Mouse (Mus musculus): ENCODE measurements around the gene Colgalt2.

The Colgalt2 gene

GRCm38 (mm10) chr1:152496831-152497230, 97.2 kb downstream of the Colgalt2 start:
- DNase-seq = peak in 1 of 2 experiments; percentile 52

- DNase-seq = peak; percentile 71 to 81
Observed at GRCm38 (mm10) chr1:152497581-152497980, 98.0 kb downstream of the Colgalt2 start.

DNA sequence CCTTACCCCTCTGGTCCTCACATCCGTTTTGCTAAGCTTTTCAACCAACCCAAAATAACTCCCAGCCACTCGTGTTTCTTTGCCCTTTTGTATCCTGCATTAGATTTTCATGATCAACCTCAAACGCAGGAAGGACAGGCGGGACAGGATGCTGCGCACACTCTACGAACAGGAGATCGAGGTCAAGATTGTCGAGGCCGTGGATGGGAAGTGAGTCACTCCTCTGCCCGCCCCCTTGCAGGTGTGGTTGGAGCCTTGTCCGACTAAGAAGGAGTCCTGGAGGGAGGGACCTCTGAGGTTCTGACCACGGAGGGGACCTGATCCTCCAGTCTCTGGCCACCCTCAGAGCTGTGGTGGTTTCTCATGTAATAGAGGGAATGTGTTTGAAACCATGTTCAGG, 100.2 kb downstream of the Colgalt2 start:
- peak; percentile 52 to 73 for DNase-seq

DNA sequence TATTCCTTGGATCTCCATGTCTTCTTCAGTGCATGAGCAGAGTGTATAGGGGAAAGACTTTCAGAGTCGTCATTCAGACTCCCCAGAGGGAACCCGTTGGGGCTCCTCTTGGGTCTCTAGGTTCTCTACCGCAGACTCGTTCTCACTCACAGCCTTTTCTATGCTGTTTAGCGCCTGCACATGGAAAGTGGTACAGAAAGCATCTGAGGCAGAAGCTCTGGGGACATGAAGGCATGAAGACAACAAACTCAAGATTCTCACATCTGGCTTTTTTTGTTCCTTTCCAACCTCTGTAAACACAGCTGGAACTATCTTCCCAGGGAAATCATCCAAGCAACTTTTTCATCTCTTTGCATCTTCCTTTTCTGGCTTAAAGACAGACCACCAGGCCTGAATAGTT, 106.5 kb downstream of the Colgalt2 start:
- DNase-seq = no peak

DNA sequence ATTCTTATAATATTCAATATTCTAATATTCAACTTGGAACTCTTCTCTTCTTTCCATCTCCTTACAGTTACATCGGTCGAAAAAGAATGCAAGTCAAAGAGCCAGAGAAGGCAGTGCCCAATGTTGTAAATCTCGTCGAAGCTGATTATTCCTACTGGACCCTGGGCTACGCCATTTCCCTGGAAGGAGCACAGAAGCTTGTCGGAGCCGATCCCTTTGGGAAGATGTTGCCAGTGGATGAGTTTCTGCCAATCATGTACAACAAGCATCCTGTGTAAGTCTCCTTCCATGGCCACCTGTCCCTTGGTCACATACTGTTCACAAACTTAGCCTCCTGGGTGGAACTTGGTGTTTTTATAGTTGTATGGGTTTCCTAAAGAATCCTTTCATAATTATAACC, 107.1 kb downstream of the Colgalt2 start:
- DNase-seq = no peak

DNA sequence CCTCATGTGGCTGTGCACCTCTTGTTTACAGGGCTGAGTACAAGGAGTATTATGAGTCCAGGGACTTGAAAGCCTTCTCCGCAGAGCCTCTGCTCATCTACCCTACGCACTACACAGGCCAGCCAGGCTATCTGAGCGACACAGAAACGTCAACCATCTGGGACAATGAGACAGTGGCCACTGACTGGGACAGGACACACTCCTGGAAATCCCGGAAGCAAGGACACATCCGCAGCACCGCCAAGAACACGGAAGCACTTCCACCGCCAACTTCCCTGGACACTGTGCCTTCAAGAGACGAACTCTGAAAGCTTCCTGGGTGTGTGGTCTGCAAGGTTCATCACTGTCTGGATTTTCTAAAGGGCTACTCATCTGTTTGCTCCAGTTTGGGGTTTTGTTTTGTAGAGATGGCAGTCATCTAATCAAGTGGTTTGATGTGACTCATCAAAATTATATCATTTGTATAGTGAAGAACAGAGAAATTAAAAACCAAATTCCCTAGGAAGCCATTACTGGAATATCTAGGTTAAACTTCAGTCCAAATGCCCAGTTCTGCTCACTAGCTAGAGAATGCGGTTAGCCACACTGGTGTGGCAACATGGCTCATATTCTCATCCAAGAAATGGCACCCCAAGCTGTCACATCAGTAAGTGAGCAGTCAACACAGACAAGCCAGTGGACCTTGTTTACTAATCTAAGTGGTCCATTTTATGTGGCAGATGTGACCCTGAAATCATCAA, 109.0 kb downstream of the Colgalt2 start:
- DNase-seq = no peak

DNA sequence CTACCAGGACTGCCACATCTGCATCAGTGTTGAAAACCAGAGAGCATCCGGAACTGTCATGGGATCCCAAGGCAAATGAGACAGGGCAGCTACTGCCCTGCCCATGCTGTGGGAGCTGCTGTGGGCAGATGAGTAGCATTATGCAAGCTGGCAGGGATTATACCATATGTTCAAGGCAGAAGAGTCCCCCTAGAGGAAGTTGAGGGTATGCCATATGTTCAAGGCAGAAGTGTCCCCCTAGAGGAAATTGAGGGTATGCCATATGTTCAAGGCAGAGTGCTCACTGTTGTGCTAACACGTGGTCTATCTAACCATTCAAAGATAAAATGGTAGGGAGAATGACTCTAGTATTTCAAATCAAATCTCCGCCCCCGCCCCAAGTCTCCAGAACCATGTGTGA, 111.6 kb downstream of the Colgalt2 start:
- DNase-seq = peak; percentile 41 to 58

DNA sequence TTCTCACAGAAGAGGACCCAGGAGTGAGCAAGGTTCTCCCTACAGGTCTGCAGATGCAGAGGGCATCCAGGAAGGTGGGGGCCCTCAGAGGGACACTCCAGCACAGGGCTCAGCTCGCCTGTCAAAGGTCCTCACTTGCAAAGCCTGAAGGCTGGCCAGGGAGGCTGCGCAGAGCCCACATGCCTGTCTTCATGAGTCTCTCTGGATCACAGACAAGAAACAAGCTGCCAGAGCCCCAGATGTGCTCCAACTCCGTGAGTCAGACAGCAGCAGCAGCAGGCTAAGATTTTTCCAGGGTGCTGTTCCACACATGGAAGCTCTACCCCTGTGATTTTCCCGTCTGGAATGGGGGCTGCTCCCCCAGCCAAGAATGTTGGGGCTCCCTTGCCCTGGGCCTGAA, 114.6 kb downstream of the Colgalt2 start:
- no peak for DNase-seq

DNA sequence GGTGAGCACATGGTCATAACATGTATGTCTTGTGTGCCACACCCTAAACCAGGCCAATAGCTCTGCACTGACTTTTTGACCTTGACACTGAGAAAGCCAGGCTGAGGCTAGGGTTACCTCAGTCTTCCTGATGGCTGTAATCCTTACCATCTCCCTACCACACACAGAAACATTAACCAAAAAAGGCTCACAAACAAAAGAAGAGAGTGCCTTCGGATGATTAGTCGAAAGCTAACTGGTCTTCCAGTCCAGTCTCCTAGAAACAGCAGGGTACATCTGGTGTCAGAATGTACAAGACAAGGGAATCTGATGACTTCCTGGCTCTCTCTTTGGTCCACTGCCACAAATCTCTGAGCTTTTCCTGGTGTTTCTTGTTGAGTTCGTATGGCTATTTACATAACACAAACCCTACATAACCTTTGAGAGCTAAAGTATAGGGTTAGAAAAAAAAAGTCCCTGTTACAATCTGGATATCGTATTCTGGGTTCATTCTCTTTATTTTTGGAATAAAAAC, 117.5 kb downstream of the Colgalt2 start:
- DNase-seq = no peak

DNA sequence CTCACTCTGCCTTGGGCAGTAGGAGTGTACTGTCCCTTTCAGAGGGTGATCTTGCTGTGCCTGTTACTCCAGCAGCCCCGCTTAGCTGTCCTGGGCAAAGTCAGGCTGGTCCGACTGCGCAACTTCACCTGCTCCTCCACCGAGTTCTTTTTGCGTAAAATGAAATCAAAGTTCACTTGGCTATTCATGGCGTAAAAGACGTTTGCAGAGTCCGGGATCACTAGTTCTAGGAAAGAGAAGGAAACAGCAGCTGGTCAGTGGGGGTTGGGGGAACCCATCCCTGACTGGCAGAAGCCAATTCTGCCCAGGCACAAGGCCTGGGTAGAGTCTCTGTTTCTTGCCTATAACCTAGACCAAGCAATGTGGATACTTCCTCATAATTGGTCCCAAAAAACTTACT, 119.3 kb downstream of the Colgalt2 start:
- DNase-seq = peak; percentile 57 to 72

DNA sequence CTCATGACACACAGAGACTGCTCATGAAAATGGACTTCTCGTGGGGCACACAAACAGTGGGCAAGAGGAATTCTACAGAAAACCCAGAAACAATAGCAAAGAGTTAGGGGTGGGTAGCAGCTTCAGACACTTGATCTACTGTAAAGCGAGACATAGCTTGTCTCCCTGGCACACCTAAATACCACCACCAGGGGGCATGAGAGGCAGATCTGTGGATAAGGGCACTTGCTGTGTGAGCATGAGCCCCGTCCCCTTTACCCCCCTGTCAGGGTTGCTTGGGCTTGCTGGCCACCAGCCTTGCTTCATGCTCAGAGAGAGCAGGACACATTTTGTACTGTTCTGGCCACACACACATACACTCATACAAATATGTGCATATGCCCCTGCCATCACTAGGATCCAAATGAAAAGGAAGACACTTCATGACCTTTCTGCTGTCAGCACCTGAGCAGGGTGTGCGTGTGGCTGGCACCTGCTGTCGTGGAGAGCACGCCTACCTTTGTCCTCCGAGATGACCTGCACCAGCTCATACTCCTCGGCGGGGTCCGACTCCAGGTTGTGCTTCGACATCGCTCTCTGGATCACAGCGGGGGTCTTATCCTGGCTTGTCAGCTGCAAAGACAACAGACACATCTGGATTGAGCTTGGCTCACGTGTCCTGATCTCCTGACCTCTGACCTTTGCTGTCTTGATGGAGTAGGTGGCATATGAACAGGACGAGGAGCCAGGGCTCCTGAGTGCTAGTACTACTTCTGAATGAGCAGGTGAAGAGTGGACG, 121.4 kb downstream of the Colgalt2 start:
- DNase-seq = peak; percentile 65 to 84

GRCm38 (mm10) chr1:152522226-152522625, 122.6 kb downstream of the Colgalt2 start:
- DNase-seq = no peak

- DNase-seq = no peak
Observed at GRCm38 (mm10) chr1:152523292-152523691, 123.7 kb downstream of the Colgalt2 start.

- no peak for DNase-seq
Observed at GRCm38 (mm10) chr1:152524098-152524892, 124.7 kb downstream of the Colgalt2 start.

GRCm38 (mm10) chr1:152524987-152525648, 125.5 kb downstream of the Colgalt2 start:
- DNase-seq = peak; percentile 68 to 75

- no peak for DNase-seq
Observed at GRCm38 (mm10) chr1:152526154-152526553, 126.5 kb downstream of the Colgalt2 start.

DNA sequence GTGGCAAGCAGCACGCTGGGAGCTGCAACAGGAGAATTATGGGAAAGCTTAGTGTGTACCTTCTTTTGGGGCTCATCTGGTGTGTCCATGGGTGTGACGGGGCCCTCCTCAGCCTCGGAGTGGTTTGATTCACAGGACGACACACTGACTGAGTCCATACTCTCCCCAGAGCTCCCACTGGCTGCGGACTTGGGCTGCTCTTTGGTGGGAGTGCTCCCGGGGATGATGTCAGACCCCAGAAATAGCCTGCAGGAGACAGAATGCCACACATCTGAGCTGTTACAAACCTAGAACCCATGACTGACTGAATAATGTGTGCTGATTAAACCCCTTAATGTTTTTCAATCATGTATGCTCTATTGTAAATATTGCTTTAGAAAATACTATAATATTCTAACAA, 128.6 kb downstream of the Colgalt2 start:
- no peak for DNase-seq

DNA sequence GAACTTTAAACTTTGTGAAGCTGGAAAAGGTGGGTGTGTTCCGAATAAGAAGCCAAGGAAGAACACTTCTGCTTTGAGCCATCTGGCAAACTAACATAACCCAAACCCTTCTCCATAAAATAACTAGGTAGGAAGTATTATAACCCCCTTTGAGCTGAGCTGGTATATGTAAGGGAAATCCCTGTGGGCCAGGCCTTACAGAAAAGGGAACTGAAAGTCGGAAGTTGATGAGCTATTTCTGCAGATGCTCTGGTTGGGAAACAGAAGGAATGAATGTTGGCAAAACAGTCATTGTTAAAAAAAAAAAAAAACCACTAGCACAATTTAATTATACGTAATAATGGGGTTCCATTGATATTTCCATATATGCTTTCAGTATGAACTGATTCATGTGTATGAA, 129.1 kb downstream of the Colgalt2 start:
- DNase-seq = no peak

- peak; percentile 39 to 45 for DNase-seq
Observed at GRCm38 (mm10) chr1:152531498-152531897, 131.9 kb downstream of the Colgalt2 start.

GRCm38 (mm10) chr1:152534531-152534930, 134.9 kb downstream of the Colgalt2 start:
- peak; percentile 72 to 82 for DNase-seq

DNA sequence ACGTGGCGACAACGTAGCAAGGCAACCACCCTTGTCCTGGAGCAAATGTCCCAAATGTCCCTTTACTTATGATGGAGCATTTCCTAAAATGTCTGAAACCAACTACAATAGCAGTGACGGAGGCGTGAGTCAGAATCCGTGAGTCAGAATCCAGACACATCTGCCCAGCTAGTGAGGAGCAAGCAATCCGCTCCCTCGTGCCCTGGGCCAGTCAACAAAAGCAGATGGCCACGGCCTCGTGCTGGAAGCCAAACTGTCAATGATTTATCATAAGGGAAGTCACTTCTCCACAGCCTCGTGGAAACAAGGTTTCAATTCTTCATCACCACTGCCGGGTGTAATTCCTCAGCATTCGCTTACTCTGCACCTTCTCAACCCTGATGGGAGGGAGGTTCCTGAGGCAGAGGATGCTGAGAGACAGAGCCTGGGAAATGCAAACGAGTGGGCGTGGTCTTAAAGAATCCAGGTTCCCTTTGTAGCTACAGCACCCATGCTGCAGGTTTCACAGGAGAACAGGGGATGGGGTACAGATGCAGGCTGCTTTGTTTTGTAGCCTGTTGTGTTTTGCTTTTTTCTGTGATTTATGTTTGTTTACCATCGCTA, 136.9 kb downstream of the Colgalt2 start:
- DNase-seq = peak; percentile 54 to 57

DNA sequence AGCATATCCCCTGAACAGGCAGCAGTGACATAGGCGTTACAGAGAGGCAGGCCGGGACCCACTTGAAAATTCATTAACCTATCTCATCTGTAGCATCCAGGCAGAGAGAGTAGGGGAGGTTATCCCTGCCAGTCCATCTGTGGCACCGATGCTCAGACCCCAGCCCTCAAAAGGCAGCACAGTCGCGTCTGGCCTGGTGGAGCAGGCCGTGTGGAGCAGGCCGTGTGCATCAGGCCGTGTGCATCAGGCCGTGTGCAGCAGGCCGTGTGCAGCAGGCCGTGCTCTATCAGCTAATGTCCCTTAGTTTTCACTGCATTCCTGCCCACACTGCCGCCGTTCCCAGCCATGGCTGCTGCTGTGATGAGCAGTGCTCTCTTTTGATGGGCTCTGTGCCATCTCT, 137.6 kb downstream of the Colgalt2 start:
- DNase-seq = no peak
